Mouse (Mus musculus) ZHBTc4 (cell line): Measurements from ENCODE around the gene Trmt112.
A peak's percentile ranks its signal among the peaks of the same experiment; 100 is the strongest.

ENCODE experiments used
- DNase-seq: peaks from one replicate; pipeline ENCODE4 v3.0.0-alpha.2; 2011; ENCODE audit warnings: low read depth, low spot score

The Trmt112 gene

GRCm38 (mm10) chr19:6907811-6908540 is 1.5 kb upstream of the Trmt112 start:
- DNase-seq = no peak

GRCm38 (mm10) chr19:6909021-6909420 is 477 bp upstream of the Trmt112 start:
- DNase-seq = no peak

- peak; percentile 73 for DNase-seq
Measured at GRCm38 (mm10) chr19:6910306-6910705, 808 bp downstream of the Trmt112 start.

- no peak for DNase-seq
Measured at GRCm38 (mm10) chr19:6911101-6912074, 1.9 kb downstream of the Trmt112 start.

GRCm38 (mm10) chr19:6912205-6912970 is 2.9 kb downstream of the Trmt112 start:
- DNase-seq = no peak

GRCm38 (mm10) chr19:6913036-6913435 is 3.5 kb downstream of the Trmt112 start:
- DNase-seq = no peak

GRCm38 (mm10) chr19:6913991-6914390 is 4.5 kb downstream of the Trmt112 start:
- no peak for DNase-seq

GRCm38 (mm10) chr19:6914540-6914939 is 5.0 kb downstream of the Trmt112 start:
- DNase-seq = no peak

- DNase-seq = no peak
Measured at GRCm38 (mm10) chr19:6915276-6915675, 5.8 kb downstream of the Trmt112 start.

- no peak for DNase-seq
Measured at GRCm38 (mm10) chr19:6916496-6916895, 7.0 kb downstream of the Trmt112 start.

GRCm38 (mm10) chr19:6918321-6918720 is 8.8 kb downstream of the Trmt112 start:
- DNase-seq = no peak

- no peak for DNase-seq
Measured at GRCm38 (mm10) chr19:6919431-6919830, 9.9 kb downstream of the Trmt112 start.

- DNase-seq = no peak
Measured at GRCm38 (mm10) chr19:6919876-6920740, 10.6 kb downstream of the Trmt112 start.

GRCm38 (mm10) chr19:6920741-6921636 is 11.5 kb downstream of the Trmt112 start:
- DNase-seq = peak; percentile 77

- peak; percentile 100 for DNase-seq
Measured at GRCm38 (mm10) chr19:6921647-6922567, 12.4 kb downstream of the Trmt112 start, which contains the start of gene Esrra. Esrra (minus strand) TSS chr19:6921813.

- no peak for DNase-seq
Measured at GRCm38 (mm10) chr19:6922901-6923735, 13.6 kb downstream of the Trmt112 start.

- peak; percentile 82 for DNase-seq
Measured at GRCm38 (mm10) chr19:6924461-6925306, 15.2 kb downstream of the Trmt112 start.
